Mouse (Mus musculus): ENCODE results near the gene Srpx. TPM values are rescaled to one million over a fixed set of nuclear protein-coding genes. Genes with fewer than 3 reads are reported as not detected.
A peak's percentile ranks its signal among the peaks of the same experiment; 100 is the strongest.

Srpx gene
- polyA plus RNA-seq, 1 experiment = 4.3 TPM

GRCm38 (mm10) chrX:10063781-10064180, 53.7 kb downstream of the Srpx start:
- H3K4me3 ChIP-seq (ENCODE audit: low read depth, low read length) = no peak overlapping the region
- no peaks in the 10 kb centered on the region for H3K4me1 ChIP-seq (ENCODE audit: control insufficient read depth, insufficient read depth, insufficient read length, low read length)
- WGBS = 68% methylated on average over 1 of the region's 1 CpGs
- TF ChIP-seq POLR2A (IDR thresholded peaks at IDR 0.05; ENCODE audit: low read depth, low read length) = no peak
- no peak for TF ChIP-seq CTCF (IDR thresholded peaks at IDR 0.05; ENCODE audit: extremely low read depth, insufficient read length, insufficient replicate concordance, low read depth, low read length)
- H3K27me3 ChIP-seq (ENCODE audit: control insufficient read depth, insufficient read depth, low read length) = no peaks in the 10 kb centered on the region
- no peaks in the 10 kb centered on the region for H3K36me3 ChIP-seq (ENCODE audit: control insufficient read depth, insufficient read depth, low read length)
- no peak overlapping the region for H3K27ac ChIP-seq (ENCODE audit: insufficient read depth, low read depth, low read length)

- H3K27ac ChIP-seq (ENCODE audit: insufficient read depth, low read depth, low read length) = no peak overlapping the region
- H3K36me3 ChIP-seq (ENCODE audit: control insufficient read depth, insufficient read depth, low read length) = no peaks in the 10 kb centered on the region
- H3K4me3 ChIP-seq (ENCODE audit: low read depth, low read length) = no peak overlapping the region
- WGBS = 71% methylated on average over 2 of the region's 2 CpGs
- TF ChIP-seq CTCF (IDR thresholded peaks at IDR 0.05; ENCODE audit: extremely low read depth, insufficient read length, insufficient replicate concordance, low read depth, low read length) = no peak
- no peak for TF ChIP-seq POLR2A (IDR thresholded peaks at IDR 0.05; ENCODE audit: low read depth, low read length)
- H3K4me1 ChIP-seq (ENCODE audit: control insufficient read depth, insufficient read depth, insufficient read length, low read length) = no peaks in the 10 kb centered on the region
- H3K27me3 ChIP-seq (ENCODE audit: control insufficient read depth, insufficient read depth, low read length) = no peaks in the 10 kb centered on the region
Observed at GRCm38 (mm10) chrX:10063361-10063760, 54.1 kb downstream of the Srpx start.

GRCm38 (mm10) chrX:10062201-10062600, 55.3 kb downstream of the Srpx start:
- Histone ChIP-seq H3K27me3 (ENCODE audit: control insufficient read depth, insufficient read depth, low read length) (no peaks in the 10 kb centered on the region), H3K36me3 (ENCODE audit: control insufficient read depth, insufficient read depth, low read length) (no peaks in the 10 kb centered on the region), H3K4me3 (ENCODE audit: low read depth, low read length) (no peak overlapping the region), H3K4me1 (ENCODE audit: control insufficient read depth, insufficient read depth, insufficient read length, low read length) (no peaks in the 10 kb centered on the region), H3K27ac (ENCODE audit: insufficient read depth, low read depth, low read length) (no peak overlapping the region)
- 69% methylated on average over 4 of the region's 4 CpGs for WGBS
- TF ChIP-seq CTCF (IDR thresholded peaks at IDR 0.05; ENCODE audit: extremely low read depth, insufficient read length, insufficient replicate concordance, low read depth, low read length) (no peak), POLR2A (IDR thresholded peaks at IDR 0.05; ENCODE audit: low read depth, low read length) (no peak)

- Histone ChIP-seq H3K4me1 (ENCODE audit: control insufficient read depth, insufficient read depth, insufficient read length, low read length) (no peaks in the 10 kb centered on the region), H3K27me3 (ENCODE audit: control insufficient read depth, insufficient read depth, low read length) (no peaks in the 10 kb centered on the region), H3K4me3 (ENCODE audit: low read depth, low read length) (no peak overlapping the region), H3K27ac (ENCODE audit: insufficient read depth, low read depth, low read length) (no peak overlapping the region), H3K36me3 (ENCODE audit: control insufficient read depth, insufficient read depth, low read length) (no peaks in the 10 kb centered on the region)
- TF ChIP-seq POLR2A (IDR thresholded peaks at IDR 0.05; ENCODE audit: low read depth, low read length) = no peak
- peak; percentile 25; the same call in 1 of the 2 replicates for TF ChIP-seq CTCF (IDR thresholded peaks at IDR 0.05; ENCODE audit: extremely low read depth, insufficient read length, insufficient replicate concordance, low read depth, low read length)
Observed at GRCm38 (mm10) chrX:10034666-10035065, 82.8 kb downstream of the Srpx start.

- H3K4me3 ChIP-seq (ENCODE audit: low read depth, low read length) = no peak overlapping the region
- TF ChIP-seq POLR2A (IDR thresholded peaks at IDR 0.05; ENCODE audit: low read depth, low read length) (no peak), CTCF (IDR thresholded peaks at IDR 0.05; ENCODE audit: extremely low read depth, insufficient read length, insufficient replicate concordance, low read depth, low read length) (no peak)
- H3K36me3 ChIP-seq (ENCODE audit: control insufficient read depth, insufficient read depth, low read length) = no peaks in the 10 kb centered on the region
- no peak overlapping the region for H3K27ac ChIP-seq (ENCODE audit: insufficient read depth, low read depth, low read length)
- no peaks in the 10 kb centered on the region for H3K4me1 ChIP-seq (ENCODE audit: control insufficient read depth, insufficient read depth, insufficient read length, low read length)
- H3K27me3 ChIP-seq (ENCODE audit: control insufficient read depth, insufficient read depth, low read length) = no peaks in the 10 kb centered on the region
Observed at GRCm38 (mm10) chrX:10010202-10010601, 107.3 kb downstream of the Srpx start.

- Histone ChIP-seq H3K27ac (ENCODE audit: insufficient read depth, low read depth, low read length) (no peak overlapping the region), H3K4me3 (ENCODE audit: low read depth, low read length) (no peak overlapping the region), H3K4me1 (ENCODE audit: control insufficient read depth, insufficient read depth, insufficient read length, low read length) (no peaks in the 10 kb centered on the region), H3K36me3 (ENCODE audit: control insufficient read depth, insufficient read depth, low read length) (no peaks in the 10 kb centered on the region), H3K27me3 (ENCODE audit: control insufficient read depth, insufficient read depth, low read length) (no peaks in the 10 kb centered on the region)
- TF ChIP-seq CTCF (IDR thresholded peaks at IDR 0.05; ENCODE audit: extremely low read depth, insufficient read length, insufficient replicate concordance, low read depth, low read length) = no peak
- TF ChIP-seq POLR2A (IDR thresholded peaks at IDR 0.05; ENCODE audit: low read depth, low read length) = no peak
- 97% methylated on average over 1 of the region's 1 CpGs for WGBS
Observed at GRCm38 (mm10) chrX:10007675-10008270, 109.7 kb downstream of the Srpx start.

GRCm38 (mm10) chrX:10005946-10006345, 111.6 kb downstream of the Srpx start:
- Histone ChIP-seq H3K4me3 (ENCODE audit: low read depth, low read length) (no peak overlapping the region), H3K27ac (ENCODE audit: insufficient read depth, low read depth, low read length) (no peak overlapping the region), H3K4me1 (ENCODE audit: control insufficient read depth, insufficient read depth, insufficient read length, low read length) (no peaks in the 10 kb centered on the region), H3K36me3 (ENCODE audit: control insufficient read depth, insufficient read depth, low read length) (no peaks in the 10 kb centered on the region), H3K27me3 (ENCODE audit: control insufficient read depth, insufficient read depth, low read length) (no peaks in the 10 kb centered on the region)
- WGBS = 59% methylated on average over 1 of the region's 1 CpGs
- no peak for TF ChIP-seq CTCF (IDR thresholded peaks at IDR 0.05; ENCODE audit: extremely low read depth, insufficient read length, insufficient replicate concordance, low read depth, low read length)
- no peak for TF ChIP-seq POLR2A (IDR thresholded peaks at IDR 0.05; ENCODE audit: low read depth, low read length)
